Mouse (Mus musculus) liver, postnatal 0 days (tissue): ENCODE results near the gene Glp2r.

ENCODE experiments used
- CTCF ChIP-seq: sonication (generic); IDR thresholded peaks from 2 replicates; pipeline ENCODE4 v1.5.1; 2016; ENCODE audit warnings: antibody characterized with exemption, low read depth
- EP300 ChIP-seq: IDR thresholded peaks from 2 replicates; pipeline ENCODE4 v1.6.1; 2016; ENCODE audit warnings: antibody characterized with exemption, low read depth, mild to moderate bottlenecking

DNA sequence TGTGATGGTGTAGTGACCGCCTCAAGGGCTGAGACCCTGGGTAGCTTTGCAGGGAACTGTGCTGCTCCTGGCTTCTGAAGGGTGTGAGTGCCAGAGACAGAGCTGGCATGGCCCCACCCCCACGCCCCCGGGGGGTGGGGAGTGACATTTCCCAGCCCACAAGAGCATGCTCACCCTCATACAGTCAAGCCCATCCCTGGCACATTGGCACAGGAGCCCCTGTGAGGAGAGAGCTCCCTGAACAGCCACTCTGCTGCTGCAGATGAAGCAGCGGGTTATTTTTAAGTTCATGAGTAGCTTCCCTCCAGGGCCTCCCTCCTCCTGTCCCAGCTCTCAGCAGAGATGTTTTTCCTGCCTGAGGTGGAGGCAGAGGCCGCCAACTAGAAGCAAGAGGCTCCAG lies 98.8 kb downstream of the Glp2r start:
- no peak for TF ChIP-seq EP300
- no peak for TF ChIP-seq CTCF
